Mouse (Mus musculus) naive thymus-derived CD4-positive, alpha-beta T cell, adult 2 months (primary cell): ENCODE measurements at regions not wholly inside any gene's neighbourhood (a gene's known extent, or its start where the extent isn't known, plus 50 kb on each side); places are given as distances from the start of the nearest gene placed in this dataset.
A peak's percentile ranks its signal among the peaks of the same experiment; 100 is the strongest.

ENCODE experiments used
- DNase-seq: peaks from one replicate; pipeline ENCODE4 v3.0.0-alpha.2; 2011; ENCODE audit warnings: low read depth

DNA sequence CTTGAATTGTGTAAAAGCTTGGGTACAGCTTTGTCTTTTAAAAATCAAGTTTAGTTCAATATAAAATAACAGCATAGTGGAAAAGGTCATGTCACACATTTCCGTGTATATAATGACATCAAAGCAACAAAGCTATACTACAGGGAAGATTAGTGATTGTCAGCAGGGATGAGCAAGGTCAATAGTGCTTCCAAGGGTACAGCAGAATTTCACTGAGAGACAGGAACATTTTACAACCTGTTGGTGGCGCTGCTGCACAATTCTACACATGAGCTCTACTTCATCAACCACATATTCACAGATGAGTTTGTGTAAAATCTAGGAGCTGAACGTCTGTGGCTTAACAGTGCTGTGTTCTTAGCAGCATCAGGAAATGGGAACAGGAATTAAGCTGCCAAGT is 74.3 kb upstream of the A2m start:
- peak; percentile 4 for DNase-seq

DNA sequence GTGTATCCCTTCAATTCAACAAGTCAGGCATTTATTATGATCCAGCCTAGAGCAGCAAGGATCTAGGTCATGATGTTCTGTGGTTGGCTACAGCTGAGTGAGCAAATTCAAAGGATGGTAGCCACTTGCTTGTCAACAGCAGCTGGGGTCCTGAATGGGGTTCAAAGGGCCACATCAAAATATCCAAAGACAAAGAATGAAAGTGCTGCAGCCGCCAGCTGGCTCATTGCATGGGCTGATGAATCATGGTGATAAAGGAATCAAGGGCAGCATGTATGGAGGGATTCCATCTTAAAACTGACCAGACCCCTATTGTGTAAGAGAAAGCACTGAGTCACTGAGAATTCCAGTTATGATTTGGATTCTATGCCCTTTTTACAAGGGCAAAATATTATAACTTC is 74.8 kb upstream of the A2m start:
- no peak for DNase-seq

DNA sequence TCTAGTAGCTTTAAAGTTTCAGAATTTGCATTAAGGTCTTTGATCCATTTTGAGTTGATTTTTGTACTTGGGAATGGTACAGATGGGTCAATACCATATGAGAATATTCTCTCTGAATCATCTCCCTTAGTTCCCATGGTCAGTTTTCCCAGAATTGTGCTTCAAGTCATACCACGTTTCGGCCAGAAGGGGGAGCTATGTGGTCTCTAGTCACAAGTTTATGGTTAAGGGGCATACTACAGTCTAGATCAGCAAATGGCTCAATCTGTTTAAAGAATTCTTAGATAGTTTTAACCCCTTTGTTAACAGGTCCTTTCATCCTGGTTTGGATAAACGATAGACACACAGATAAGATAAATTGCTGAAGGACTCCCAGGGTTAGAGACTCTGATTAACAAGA is 78.7 kb upstream of the A2m start:
- DNase-seq = peak; percentile 2

DNA sequence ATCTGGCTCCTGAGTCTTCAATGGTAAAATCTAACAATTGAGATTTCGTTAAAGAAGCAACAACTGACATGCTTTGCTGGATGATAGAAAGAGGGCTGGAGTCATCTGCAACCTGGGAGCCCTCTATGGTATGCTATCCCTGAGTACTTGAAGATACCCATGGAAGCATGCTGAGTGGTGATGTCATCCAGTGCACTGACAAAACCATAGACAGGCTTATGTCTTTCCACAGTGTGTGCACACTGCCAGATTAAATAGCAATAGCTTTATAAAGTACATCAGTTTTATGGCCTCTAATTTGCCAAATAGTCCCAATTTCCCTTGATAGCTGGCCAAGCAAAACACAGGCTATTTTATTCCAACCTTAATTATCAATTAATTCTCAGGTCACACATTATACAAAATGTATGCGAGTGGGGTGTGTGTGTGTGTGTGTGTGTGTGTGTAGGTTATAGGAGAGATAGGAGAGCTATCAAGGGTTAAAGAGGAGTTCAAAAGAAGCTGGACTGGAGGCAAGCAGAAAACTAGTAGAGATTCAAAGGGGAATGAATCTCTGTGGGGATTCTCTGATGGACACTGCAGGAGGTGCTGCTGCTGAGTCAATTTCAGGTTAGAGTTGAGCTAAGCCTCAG is 80.1 kb upstream of the Iqsec3 start:
- DNase-seq = no peak

DNA sequence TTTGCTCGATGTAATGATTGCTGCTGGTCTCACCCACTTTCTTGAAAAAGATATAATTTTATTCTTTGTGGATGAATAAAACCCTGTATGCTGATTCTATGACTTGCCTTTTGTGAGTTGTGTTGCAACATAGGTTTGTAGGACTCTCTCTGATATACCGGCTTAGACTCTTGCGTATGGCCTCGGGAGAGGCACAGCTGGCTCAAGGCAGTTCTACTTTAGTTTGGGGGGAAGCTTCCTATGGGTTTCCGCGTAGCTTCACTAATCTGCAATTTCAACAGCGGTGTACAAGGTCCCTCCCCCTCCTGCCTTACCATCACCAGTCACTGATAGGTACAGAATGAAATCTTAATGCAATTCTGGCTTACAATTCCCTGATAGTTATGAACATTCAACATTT is 60.0 kb upstream of the Iqsec3 start:
- no peak for DNase-seq

DNA sequence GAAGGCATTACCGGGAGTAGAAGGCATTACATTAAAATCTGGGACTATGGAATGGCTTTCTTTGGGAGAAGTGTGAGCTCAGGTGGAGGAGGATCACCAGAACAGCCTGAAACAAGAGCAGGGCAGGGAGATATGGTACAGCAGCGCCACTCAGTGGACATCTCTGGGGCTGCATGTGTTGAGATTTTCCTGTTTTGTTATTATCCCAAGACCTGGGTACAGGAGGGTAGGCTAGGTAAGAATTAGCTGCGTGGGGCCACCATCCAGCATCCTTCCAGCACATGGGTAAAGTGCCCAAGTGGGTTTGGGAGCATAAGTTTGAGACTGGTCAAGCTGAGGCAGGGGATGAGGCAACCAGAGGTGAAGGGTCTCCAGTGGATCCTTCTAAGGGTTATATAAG is 59.4 kb upstream of the Iqsec3 start:
- peak; percentile 9 for DNase-seq

DNA sequence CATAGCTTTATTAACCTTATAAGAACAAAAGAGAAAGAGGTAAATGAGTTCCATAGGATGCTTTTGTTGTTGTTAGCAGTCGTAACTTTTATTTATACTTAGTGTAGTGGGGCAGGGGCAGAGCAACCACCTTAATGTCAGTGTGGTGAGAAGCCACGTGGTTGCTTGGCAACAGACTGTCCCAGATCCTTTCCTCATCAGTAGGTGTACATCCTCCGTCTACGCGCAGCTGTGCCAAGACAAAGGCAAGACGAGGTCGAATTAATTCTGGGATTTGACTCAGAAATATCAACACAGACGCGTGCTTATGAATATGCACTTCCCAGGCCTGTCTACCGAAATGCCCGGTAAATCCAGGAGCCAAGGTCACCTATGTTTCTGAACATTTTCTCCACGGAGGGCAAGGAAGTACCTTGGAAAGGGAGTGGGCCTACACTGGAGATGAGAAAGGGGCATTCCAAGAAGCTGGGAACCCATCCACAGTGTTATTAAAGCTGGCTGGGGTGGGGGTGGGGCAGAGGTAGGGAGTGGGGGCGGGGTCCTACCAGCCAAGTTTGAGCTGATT is 58.4 kb upstream of the Iqsec3 start:
- DNase-seq = no peak

DNA sequence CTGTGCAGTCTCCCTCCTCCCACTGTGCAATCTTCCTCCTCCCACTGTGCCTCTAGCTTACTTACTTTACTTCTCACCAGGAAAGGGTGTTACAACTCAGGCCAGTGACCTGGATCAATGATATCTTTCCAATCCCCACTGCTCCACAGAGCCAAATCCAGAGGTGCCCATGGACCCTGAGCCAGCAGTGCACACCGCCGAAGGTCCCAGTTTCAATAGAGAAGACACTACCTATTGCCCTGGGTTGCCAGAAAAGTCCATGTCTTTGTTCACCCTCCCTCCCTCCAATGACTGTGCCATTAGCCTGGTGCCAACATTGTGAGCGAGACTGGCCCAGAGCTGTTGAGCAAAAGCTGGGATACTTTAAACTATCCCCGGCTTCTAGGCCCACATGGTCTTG is 53.8 kb upstream of the Iqsec3 start:
- no peak for DNase-seq

DNA sequence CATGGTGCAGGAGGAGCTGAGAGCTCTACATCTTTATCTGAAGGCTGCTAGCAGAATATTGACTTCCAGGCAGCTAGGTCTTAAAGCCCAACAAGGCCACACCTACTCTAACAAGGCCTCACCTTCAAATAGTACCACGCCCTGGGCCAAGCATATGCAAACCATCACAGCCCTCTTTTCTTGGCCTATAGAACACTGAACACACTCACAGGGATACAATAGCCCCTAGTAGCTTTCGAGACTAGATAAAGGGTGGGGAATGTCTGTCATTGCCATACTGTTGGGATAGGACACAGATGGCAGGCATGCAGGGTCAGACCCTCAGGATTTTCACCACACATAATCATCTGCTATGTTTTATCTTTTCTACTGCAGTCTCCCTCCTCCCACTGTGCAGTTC is 52.6 kb upstream of the Iqsec3 start:
- no peak for DNase-seq

DNA sequence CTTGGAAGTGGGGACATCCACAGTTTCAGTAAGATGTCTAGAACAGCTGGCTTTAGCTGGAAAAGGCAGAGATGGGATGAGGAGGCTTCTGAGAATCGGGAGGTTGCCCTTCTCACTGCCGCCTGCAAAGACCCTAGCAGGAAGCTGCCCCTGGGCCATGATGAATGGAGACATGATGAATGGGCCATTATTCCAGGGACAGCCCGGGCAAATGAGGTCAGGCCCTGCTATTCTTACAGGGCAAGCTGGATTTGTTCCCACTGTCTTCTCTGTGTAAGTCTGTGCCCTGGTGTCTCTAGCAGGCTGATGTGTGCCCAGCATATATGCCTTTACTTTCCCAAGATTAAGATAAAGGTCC is 51.1 kb upstream of the Iqsec3 start:
- no peak for DNase-seq

DNA sequence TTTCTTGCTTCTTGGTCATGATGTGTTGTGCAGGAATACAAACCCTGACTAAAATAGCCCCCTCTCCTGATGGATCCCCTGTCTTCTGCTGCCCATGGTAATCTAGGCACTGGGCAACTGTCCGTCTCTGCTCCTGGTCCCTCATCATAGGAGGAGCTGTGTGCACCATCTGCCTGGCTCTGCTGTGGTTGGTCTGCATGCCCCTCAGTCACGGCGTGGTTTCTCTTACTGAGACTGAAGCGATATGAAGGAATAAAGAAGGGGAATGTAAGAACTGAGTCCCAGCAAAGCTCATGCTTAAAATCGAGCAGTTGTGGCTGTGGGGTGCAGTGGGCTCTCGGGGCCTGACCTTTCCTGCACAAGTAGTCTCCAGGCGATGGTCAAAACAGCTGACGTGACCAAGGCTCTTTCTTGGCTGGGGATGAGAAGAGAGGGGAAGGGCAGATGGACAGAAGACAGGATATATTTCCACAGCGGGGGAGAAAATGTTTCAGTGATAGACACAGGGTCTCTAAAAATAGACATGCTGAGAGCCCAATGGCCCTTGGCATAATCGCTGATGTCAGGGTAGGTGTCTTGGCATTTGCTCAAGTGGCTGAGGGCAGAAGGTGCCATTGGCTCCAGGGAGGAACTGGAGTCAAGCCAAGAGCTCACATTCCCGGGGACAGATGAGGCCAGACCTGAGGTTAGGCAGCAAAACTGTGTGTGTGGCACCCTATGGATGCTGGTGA is 50.6 kb upstream of the Iqsec3 start:
- no peak for DNase-seq
